Mouse (Mus musculus) thymus, adult 2 months (tissue): Measurements from ENCODE around the gene Pdgfra. TPM values are rescaled to one million over a fixed set of nuclear protein-coding genes. Genes with fewer than 3 reads are reported as not detected.

Source experiments
- DNase-seq: peaks from one replicate; pipeline ENCODE4 v3.0.0; 2021
- H3K27ac ChIP-seq: fragments of 200-500 bp; 2 replicates; pipeline ENCODE4 v1.5.1; 2012; ENCODE audit warnings: low read length, control low read depth; ENCODE audit not compliant: control insufficient read depth, insufficient read depth
- H3K27me3 ChIP-seq: fragments of 200-500 bp; 2 replicates; pipeline ENCODE4 v1.6.1; 2012; ENCODE audit warnings: mild to moderate bottlenecking, low read length, moderate library complexity, mixed read lengths; ENCODE audit not compliant: control insufficient read depth, insufficient read depth
- H3K36me3 ChIP-seq: fragments of 200-500 bp; 2 replicates; pipeline ENCODE4 v1.6.1; 2012; ENCODE audit warnings: mild to moderate bottlenecking, low read length, moderate library complexity; ENCODE audit not compliant: control insufficient read depth, insufficient read depth
- H3K4me1 ChIP-seq: fragments of 200-500 bp; replicated peaks from 2 replicates; pipeline ENCODE4 v1.6.1; 2012; ENCODE audit warnings: low read length; ENCODE audit not compliant: control insufficient read depth, insufficient read depth
- H3K4me3 ChIP-seq: fragments of 200-500 bp; 2 replicates; pipeline ENCODE4 v1.5.1; 2012; ENCODE audit warnings: mild to moderate bottlenecking, low read length, control low read depth, moderate library complexity; ENCODE audit not compliant: control insufficient read depth, insufficient read depth
- CTCF ChIP-seq: fragments of 200-500 bp; IDR thresholded peaks from 2 replicates; pipeline ENCODE4 v1.5.1; 2012; ENCODE audit warnings: mild to moderate bottlenecking, control low read depth, low read length, moderate library complexity, borderline replicate concordance; ENCODE audit not compliant: control insufficient read depth, poor library complexity, insufficient read depth; ENCODE audit errors: extremely low read depth
- POLR2A ChIP-seq: fragments of 200-500 bp; IDR thresholded peaks from 2 replicates; pipeline ENCODE4 v1.6.1; 2012; ENCODE audit warnings: mild to moderate bottlenecking, low read length, control low read depth, moderate library complexity; ENCODE audit not compliant: control insufficient read depth, poor library complexity, insufficient read depth; ENCODE audit errors: extremely low read depth
- WGBS: fragments of 180-500 bp; shearing (Covaris S2); methylation state at CpG from one replicate; pipeline ENCODE4 v1.1.7; 2018; 5-methylcytosine and 5-hydroxymethylcytosine counted together
- polyA plus RNA-seq: library from polyadenylated mRNA; depleted of rRNA; stranded (reverse); fragments of >200 nt; gene quantifications from 2 replicates; pipeline ENCODE4 v1.2.3, GENCODE M21; 2012

The Pdgfra gene
- polyA plus RNA-seq, 1 experiment, result 3.4 TPM

DNA sequence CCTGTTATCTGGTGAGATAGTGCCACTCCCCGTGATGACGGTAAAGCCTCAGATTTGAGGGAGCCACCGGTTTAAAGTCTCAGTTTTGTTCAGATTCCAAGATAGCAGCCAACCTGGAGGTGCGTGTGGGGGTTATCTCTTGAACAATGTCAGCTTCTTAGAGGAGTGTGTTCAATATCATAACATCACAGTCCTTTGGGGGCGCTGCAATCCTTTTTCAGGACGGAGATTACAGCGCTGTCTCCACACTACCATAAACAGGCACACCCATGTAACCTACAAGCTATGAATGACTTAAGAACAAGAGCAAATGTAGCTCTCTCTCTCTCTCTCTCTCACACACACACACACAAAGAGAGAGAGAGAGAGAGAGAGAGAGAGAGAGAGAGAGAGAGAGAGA is 8.3 kb upstream of the Pdgfra start:
- TF ChIP-seq POLR2A (no peak), CTCF (no peak)
- 82% methylated on average over 7 of the region's 7 CpGs for WGBS
- Histone ChIP-seq H3K27me3 (peaks cover 3% of the 10 kb centered on the region), H3K36me3 (no peaks in the 10 kb centered on the region), H3K27ac (no peak overlapping the region), H3K4me3 (no peak overlapping the region), H3K4me1 (no peaks in the 10 kb centered on the region)
- no peak for DNase-seq

DNA sequence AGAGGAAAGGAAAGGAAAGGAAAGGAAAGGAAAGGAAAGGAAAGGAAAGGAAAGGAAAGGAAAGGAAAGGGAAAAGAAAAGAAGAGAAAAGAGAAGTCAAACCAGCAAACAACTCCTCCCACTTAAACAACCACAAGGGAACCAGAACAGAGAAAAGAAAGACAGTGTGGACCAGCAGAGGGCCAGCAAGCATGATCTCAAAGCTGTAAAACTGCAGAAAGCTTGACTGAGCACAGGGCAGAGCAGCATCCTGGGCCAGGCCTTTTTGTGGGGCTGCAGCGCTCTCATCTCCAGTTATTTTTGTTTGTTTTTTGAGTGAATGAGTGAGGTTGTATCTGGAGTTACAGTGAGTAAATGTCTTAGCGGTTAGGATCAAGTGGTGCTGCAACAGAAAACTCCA is 6.8 kb upstream of the Pdgfra start:
- H3K27me3 ChIP-seq, result peaks cover 14% of the 10 kb centered on the region
- no peak for TF ChIP-seq CTCF
- no peak for TF ChIP-seq POLR2A

DNA sequence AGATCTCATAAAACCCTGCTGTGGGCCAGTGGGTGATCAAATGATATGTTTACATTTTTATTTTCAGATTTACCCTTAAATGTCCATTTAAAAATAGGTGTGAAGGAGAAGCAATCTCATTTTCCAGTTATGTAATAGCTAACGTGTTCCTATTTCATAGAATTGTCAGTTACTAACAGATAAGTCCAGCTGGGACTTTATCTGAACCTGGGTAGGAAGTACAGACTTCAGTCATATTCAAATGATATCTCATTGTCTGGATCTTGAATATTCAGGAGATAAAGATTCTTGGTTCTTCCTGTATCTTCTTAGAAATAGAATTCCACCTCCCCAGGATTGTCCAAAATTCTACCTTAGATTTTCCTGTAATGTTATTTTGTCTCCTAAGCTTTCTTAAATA is 5.6 kb upstream of the Pdgfra start:
- DNase-seq, result no peak
- no peak overlapping the region for H3K27ac ChIP-seq
- WGBS, result 77% methylated on average over 1 of the region's 1 CpGs
- H3K36me3 ChIP-seq, result no peaks in the 10 kb centered on the region
- TF ChIP-seq CTCF (no peak), POLR2A (no peak)
- no peak overlapping the region for H3K4me3 ChIP-seq
- peaks cover 19% of the 10 kb centered on the region for H3K27me3 ChIP-seq
- no peaks in the 10 kb centered on the region for H3K4me1 ChIP-seq

More for the DNA sequence above, 6.8 kb upstream of the Pdgfra start:
- Histone ChIP-seq H3K4me3 (no peak overlapping the region), H3K4me1 (no peaks in the 10 kb centered on the region), H3K36me3 (no peaks in the 10 kb centered on the region), H3K27ac (no peak overlapping the region)
- WGBS, result 81% methylated on average over 2 of the region's 2 CpGs
- DNase-seq, result no peak

DNA sequence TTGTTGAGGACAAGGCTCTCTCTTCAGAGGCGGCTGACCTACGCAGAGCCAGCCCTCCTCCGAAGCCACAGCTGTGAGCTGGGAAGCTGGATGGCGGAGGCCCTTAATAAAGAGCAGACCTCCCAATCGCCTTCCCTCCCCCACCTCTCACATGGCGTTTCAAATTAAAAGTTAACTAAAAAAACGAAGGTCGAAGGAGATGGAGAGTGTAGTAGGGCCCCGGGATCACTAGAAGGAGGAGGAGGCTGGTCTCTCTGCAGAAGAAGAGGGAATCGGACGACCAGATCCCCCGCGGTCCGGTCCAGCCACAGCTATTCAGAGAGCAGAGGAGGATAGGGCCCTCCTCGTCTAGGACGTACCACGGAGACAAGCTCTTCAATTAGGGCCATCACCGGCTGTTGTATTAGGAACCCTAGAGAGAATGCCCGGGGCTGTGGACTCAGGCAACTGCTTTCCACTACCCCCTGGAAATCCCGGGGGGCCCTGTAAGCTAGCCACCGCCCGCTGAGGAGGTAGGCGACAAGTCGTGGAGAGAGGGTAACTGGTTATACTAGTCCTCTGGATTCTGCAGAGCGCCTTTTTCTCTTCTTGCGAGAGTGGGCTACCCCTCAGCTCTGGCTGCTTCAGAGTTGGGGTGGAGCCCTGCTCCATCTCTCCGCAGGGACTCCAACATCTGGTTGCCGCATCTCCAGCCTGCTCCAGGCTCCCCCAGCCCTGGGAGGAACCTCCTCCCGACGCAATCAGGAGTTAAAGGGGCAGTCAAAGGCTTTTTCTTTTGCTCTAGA is 3.6 kb upstream of the Pdgfra start:
- TF ChIP-seq CTCF (no peak), POLR2A (no peak)
- Histone ChIP-seq H3K4me1 (no peaks in the 10 kb centered on the region), H3K4me3 (no peak overlapping the region), H3K27me3 (peaks cover 26% of the 10 kb centered on the region), H3K36me3 (no peaks in the 10 kb centered on the region), H3K27ac (no peak overlapping the region)
- WGBS, result 13% methylated on average over 30 of the region's 30 CpGs
- DNase-seq, result no peak

DNA sequence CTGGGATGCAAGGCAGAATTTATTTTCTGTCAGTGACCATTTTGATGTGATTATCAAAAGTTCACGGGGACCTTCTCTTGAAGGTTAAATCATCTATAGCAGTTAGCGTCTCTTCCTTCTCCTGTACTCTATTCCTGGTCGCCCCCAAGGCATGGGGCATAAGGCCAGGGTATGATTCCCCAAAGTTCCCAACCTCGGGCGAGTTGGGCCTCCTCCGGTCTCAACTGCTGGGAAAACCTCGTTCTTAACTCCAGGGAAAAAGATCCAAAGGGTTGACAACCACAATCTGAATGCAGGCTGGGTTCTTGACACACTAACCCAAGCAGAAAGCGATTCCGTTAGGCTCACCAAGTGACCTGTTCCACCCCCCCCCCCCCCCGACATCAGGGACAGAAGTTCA is 2.7 kb upstream of the Pdgfra start:
- Histone ChIP-seq H3K36me3 (no peaks in the 10 kb centered on the region), H3K4me3 (no peak overlapping the region), H3K4me1 (no peaks in the 10 kb centered on the region), H3K27me3 (peaks cover 27% of the 10 kb centered on the region), H3K27ac (no peak overlapping the region)
- 8% methylated on average over 10 of the region's 10 CpGs for WGBS
- no peak for TF ChIP-seq CTCF
- TF ChIP-seq POLR2A, result no peak
- DNase-seq, result no peak

DNA sequence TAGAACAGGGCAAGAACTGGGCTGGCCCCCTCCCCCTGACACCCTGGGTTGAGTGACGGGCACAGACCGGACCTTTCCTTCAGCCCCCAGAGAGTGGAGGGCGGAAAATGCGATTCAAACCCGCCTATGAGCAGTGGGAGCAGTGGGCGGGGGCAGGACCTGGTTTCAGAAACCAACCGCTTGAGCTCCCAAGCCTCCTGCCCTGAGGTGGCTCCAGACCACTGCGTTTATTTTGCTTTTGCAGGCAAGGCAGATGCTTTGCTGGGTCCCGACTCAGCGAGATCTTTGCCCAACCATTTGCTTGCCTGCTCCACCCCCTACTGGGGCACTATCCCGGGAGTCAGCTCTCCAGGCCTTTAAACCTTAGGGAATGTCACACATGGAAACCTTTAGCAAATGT is 2.2 kb upstream of the Pdgfra start:
- Histone ChIP-seq H3K27me3 (peaks cover 28% of the 10 kb centered on the region), H3K4me3 (no peak overlapping the region), H3K27ac (no peak overlapping the region), H3K36me3 (no peaks in the 10 kb centered on the region), H3K4me1 (no peaks in the 10 kb centered on the region)
- 8% methylated on average over 11 of the region's 11 CpGs for WGBS
- DNase-seq, result no peak
- TF ChIP-seq POLR2A, result no peak
- no peak for TF ChIP-seq CTCF
